Mouse (Mus musculus) liver, embryonic 13.5 days (tissue): Measurements from ENCODE around the gene Mob1a. TPM values are rescaled to one million over a fixed set of nuclear protein-coding genes. Genes with fewer than 3 reads are reported as not detected.

Experiments used
- ATAC-seq: fragments of 200-750 bp; cut with Nextera tagmentation; 2 replicates; pipeline ENCODE4 v1.8.0; 2017; ENCODE audit warnings: low read depth, mild to moderate bottlenecking, moderate number of reproducible peaks, moderate library complexity
- DNase-seq: peaks from one replicate; pipeline ENCODE4 v3.0.0; 2022
- H3K27ac ChIP-seq: fragments of 300-500 bp; sonication (generic); 2 replicates; pipeline ENCODE4 v1.5.1; 2015; ENCODE audit warnings: moderate library complexity, mild to moderate bottlenecking, inconsistent platforms
- H3K27me3 ChIP-seq: fragments of 300-500 bp; sonication (generic); 2 replicates; pipeline ENCODE4 v1.6.1; 2015; ENCODE audit warnings: mild to moderate bottlenecking, inconsistent platforms
- H3K36me3 ChIP-seq: fragments of 300-500 bp; sonication (generic); 2 replicates; pipeline ENCODE4 v1.6.1; 2015; ENCODE audit warnings: mild to moderate bottlenecking, inconsistent platforms
- H3K4me1 ChIP-seq: fragments of 300-500 bp; sonication (generic); replicated peaks from 2 replicates; pipeline ENCODE4 v1.6.1; 2015; ENCODE audit warnings: inconsistent platforms
- H3K4me2 ChIP-seq: fragments of 300-500 bp; sonication (generic); 2 replicates; pipeline ENCODE4 v1.6.1; 2015; ENCODE audit warnings: inconsistent platforms, mild to moderate bottlenecking, moderate library complexity
- H3K4me3 ChIP-seq: fragments of 300-500 bp; sonication (generic); replicated peaks from 2 replicates; pipeline ENCODE4 v1.5.1; 2015; ENCODE audit warnings: mild to moderate bottlenecking, inconsistent platforms
- H3K9ac ChIP-seq: fragments of 300-500 bp; sonication (generic); 2 replicates; pipeline ENCODE4 v1.6.1; 2015; ENCODE audit warnings: mild to moderate bottlenecking, inconsistent platforms
- H3K9me3 ChIP-seq: fragments of 300-500 bp; sonication (generic); replicated peaks from 2 replicates; pipeline ENCODE4 v1.6.1; 2016; ENCODE audit warnings: inconsistent platforms
- WGBS: fragments of 180-500 bp; shearing (Covaris S2); methylation state at CpG from one replicate; pipeline ENCODE4 v1.1.7; 2015; ENCODE audit not compliant: insufficient replicate concordance; 5-methylcytosine and 5-hydroxymethylcytosine counted together
- polyA plus RNA-seq: library from polyadenylated mRNA; unstranded; fragments of >200 nt; fragmentation: Nextera tagmentation; extraction: Ambion mirVana; gene quantifications from 2 replicates; pipeline ENCODE4 v1.2.1, GENCODE M21; 2015

Gene Mob1a
- polyA plus RNA-seq, 1 experiment from 2014 or later: 36.9 TPM

DNA sequence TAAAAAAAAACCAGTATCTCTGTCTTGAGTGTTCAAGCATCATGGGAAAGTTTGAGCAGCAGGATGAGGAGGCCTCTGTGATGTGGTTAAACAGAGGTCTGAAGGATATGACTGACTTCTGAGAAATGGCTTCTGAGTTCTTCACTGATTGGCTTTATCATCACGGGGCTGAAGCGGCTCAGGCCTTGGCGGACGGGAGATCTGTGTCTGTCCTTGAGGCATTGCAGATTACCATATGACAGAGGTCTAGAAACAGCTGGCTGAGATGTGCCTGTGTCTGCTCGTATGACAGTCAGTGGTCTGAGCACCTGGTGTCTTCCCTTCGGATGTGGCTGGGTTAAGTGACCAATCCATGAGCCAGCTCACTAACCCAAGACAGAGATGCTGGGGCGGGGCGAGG lies 13.3 kb upstream of the Mob1a start:
- Histone ChIP-seq H3K4me1 (peaks cover 65% of the 10 kb centered on the region), H3K27ac (peak overlapping the region; percentile 92), H3K27me3 (no peaks in the 10 kb centered on the region), H3K9ac (peak overlapping the region; percentile 55), H3K4me3 (no peak overlapping the region), H3K9me3 (no peaks in the 10 kb centered on the region), H3K36me3 (peaks cover 65% of the 10 kb centered on the region), H3K4me2 (peak overlapping the region; percentile 52)
- WGBS: 37% methylated on average over 8 of the region's 8 CpGs
- peak; percentile 71 for ATAC-seq
- DNase-seq: peak; percentile 77

GRCm38 (mm10) chr6:83315293-83315692 lies 10.5 kb upstream of the Mob1a start:
- H3K4me1 ChIP-seq: peaks cover 70% of the 10 kb centered on the region
- ATAC-seq (no peak), DNase-seq (no peak)
- H3K27me3 ChIP-seq: no peaks in the 10 kb centered on the region
- H3K4me3 ChIP-seq: peak overlapping the region; percentile 83
- peak overlapping the region; percentile 88 for H3K9ac ChIP-seq
- H3K9me3 ChIP-seq: no peaks in the 10 kb centered on the region
- H3K4me2 ChIP-seq: peak overlapping the region; percentile 81
- peak overlapping the region; percentile 92 for H3K27ac ChIP-seq
- H3K36me3 ChIP-seq: peaks cover 39% of the 10 kb centered on the region

DNA sequence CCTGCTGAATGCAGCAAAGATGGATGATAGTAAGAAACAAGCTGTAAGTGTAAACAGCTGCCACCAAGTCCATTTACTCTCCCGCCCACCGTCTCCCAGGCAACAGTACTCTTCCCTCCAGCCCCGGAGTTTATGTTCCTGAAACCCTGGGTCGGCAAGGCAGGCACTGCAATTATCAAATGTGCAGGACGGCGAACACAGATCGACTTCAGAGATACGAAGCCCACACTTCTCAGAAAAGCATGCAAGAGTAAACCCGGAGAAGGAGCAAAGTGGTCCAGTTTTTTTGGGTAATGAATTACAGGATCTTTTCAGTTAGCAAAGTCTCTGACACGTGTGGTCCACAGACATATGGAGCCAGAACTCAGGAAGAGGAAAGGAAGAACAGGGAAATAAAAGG lies 9.8 kb upstream of the Mob1a start:
- ATAC-seq (no peak), DNase-seq (peak; percentile 69)
- H3K4me1 ChIP-seq: peaks cover 64% of the 10 kb centered on the region
- 3% methylated on average over 10 of the region's 10 CpGs for WGBS
- no peaks in the 10 kb centered on the region for H3K27me3 ChIP-seq
- peak overlapping the region; percentile 83 for H3K4me3 ChIP-seq
- H3K36me3 ChIP-seq: peaks cover 31% of the 10 kb centered on the region
- H3K27ac ChIP-seq: peak overlapping the region; percentile 92
- no peaks in the 10 kb centered on the region for H3K9me3 ChIP-seq
- peak overlapping the region; percentile 81 for H3K4me2 ChIP-seq
- H3K9ac ChIP-seq: peak overlapping the region; percentile 88

DNA sequence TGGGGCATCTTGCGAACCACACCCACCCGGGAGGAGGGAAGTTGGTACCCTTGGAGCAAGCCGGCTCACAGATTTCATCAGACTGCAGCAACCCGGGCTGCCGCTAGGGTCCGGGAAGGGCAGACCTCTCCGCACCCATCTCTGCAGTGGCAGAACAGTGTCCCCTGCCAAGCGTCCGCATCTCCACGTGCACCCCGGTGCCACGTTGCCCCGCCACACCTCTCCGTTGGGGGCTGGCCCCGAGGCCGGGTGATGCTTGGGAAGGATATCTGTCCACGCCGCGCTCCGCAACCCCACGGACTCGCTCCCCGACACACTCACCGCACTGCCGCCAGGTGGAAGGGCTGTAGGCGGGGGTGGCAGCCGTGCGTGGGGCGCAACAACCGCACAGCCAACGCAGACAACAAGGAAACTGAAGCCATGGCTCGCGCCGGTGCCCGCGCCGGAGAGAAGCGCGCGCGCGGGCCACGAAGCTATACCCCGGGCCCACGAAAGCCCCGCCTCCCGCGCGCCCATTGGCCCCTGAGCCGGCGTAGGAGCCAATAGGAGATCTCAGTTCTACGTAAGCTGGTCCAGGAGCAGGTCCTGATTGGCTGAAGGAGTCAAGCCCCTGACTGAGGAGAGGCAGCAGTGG lies 8.6 kb upstream of the Mob1a start:
- H3K4me1 ChIP-seq: peaks cover 52% of the 10 kb centered on the region
- H3K4me2 ChIP-seq: peak overlapping the region; percentile 81
- under 1% methylated on average over 52 of the region's 52 CpGs for WGBS
- DNase-seq: peak; percentile 88
- H3K36me3 ChIP-seq: peaks cover 19% of the 10 kb centered on the region
- peak overlapping the region; percentile 83 for H3K4me3 ChIP-seq
- peak overlapping the region; percentile 88 for H3K9ac ChIP-seq
- H3K9me3 ChIP-seq: no peaks in the 10 kb centered on the region
- ATAC-seq: peak; percentile 93
- peak overlapping the region; percentile 92 for H3K27ac ChIP-seq
- H3K27me3 ChIP-seq: no peaks in the 10 kb centered on the region

DNA sequence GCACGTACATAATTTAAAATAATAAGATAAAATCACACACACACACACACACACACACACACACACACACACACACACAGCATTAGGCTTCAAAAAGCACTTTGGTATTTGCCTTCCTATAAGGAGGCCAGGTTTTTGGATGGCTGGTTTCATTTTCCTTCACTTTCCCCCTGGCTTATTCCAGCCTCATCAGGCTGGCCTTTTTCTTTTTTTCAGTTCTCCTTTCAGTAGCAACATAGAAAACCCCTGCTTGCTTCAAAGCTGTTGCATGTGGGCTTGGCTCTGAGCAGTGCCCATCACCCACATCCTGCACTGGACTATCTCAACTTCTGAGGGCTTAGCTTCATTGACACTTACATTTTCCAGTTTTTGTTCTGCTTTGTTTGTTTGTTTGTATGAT lies 3.9 kb upstream of the Mob1a start:
- Histone ChIP-seq H3K9me3 (no peaks in the 10 kb centered on the region), H3K36me3 (0 out of 2 replicates have a peak, but pooled peaks cover 8% of the 10 kb centered on the region), H3K4me1 (peaks cover 34% of the 10 kb centered on the region), H3K4me3 (no peak overlapping the region), H3K4me2 (no peak overlapping the region), H3K27ac (no peak overlapping the region; the same call in 1 of the 2 replicates), H3K27me3 (no peaks in the 10 kb centered on the region), H3K9ac (no peak overlapping the region)
- DNase-seq (no peak), ATAC-seq (no peak)
- 63% methylated on average over 1 of the region's 1 CpGs for WGBS

GRCm38 (mm10) chr6:83322794-83323193 lies 3.0 kb upstream of the Mob1a start:
- Histone ChIP-seq H3K4me2 (no peak overlapping the region), H3K9ac (no peak overlapping the region)

GRCm38 (mm10) chr6:83323652-83324419 lies 2.0 kb upstream of the Mob1a start:
- H3K4me2 ChIP-seq: peak overlapping the region; percentile 88
- H3K27ac ChIP-seq: peak overlapping the region; percentile 53
- WGBS: 43% methylated on average over 8 of the region's 8 CpGs
- DNase-seq: no peak
- H3K36me3 ChIP-seq: peaks cover 17% of the 10 kb centered on the region
- ATAC-seq: no peak
- peak overlapping the region; percentile 47 for H3K9ac ChIP-seq
- H3K4me3 ChIP-seq: peak overlapping the region; percentile 9; the same call in 1 of the 2 replicates
- H3K27me3 ChIP-seq: no peaks in the 10 kb centered on the region
- H3K4me1 ChIP-seq: peaks cover 44% of the 10 kb centered on the region
- H3K9me3 ChIP-seq: no peaks in the 10 kb centered on the region

More at GRCm38 (mm10) chr6:83322794-83323193, 3.0 kb upstream of the Mob1a start:
- Histone ChIP-seq H3K9me3 (no peaks in the 10 kb centered on the region), H3K27ac (peak overlapping the region; percentile 23; the same call in 1 of the 2 replicates), H3K4me1 (peaks cover 38% of the 10 kb centered on the region), H3K36me3 (peaks cover 10% of the 10 kb centered on the region), H3K4me3 (no peak overlapping the region), H3K27me3 (no peaks in the 10 kb centered on the region)
- no peak for DNase-seq
- WGBS: 69% methylated on average over 2 of the region's 2 CpGs
- ATAC-seq: no peak

DNA sequence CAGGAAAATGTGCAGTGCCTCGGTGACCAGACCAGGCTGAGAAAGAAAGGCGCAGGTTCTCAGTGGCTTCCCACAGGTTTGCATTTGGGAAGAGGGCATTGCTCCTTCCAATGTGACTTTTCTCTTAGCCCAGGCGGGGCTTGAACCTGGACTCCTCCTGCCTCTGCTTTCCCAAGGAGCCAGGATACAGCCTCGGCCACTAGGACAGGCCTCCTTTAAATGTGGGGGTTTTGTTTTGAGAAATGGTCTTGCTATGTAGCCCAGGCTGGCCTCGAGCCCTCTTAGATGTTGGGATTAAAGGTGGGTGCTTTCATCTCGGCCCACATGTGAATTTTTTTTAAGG lies 549 bp downstream of the Mob1a start:
- peaks cover 42% of the 10 kb centered on the region for H3K36me3 ChIP-seq
- no peak for DNase-seq
- peak overlapping the region; percentile 95 for H3K9ac ChIP-seq
- peaks cover 46% of the 10 kb centered on the region for H3K4me1 ChIP-seq
- H3K4me3 ChIP-seq: peak overlapping the region; percentile 95
- H3K27me3 ChIP-seq: no peaks in the 10 kb centered on the region
- WGBS: 2% methylated on average over 6 of the region's 6 CpGs
- peak; percentile 27 for ATAC-seq
- no peaks in the 10 kb centered on the region for H3K9me3 ChIP-seq
- H3K27ac ChIP-seq: peak overlapping the region; percentile 97
- H3K4me2 ChIP-seq: peak overlapping the region; percentile 88

DNA sequence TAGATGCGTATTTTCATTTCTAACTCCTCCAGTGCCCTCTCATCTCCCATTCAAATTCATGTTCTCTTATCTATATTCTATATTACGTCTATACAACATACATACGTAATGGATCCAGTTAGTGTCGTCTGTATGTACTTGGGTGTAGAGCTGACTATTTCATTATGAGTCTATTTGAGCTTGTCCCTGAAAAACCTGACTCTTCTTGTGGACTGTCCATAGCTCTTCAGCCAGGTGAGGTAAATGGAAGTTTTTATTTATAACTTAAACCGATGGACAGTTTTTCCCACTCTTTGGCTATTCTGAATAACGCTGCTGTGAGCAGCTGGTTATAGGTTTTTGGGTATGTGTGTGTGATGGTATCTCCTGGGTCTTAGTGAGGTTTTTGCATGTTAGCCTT lies 945 bp downstream of the Mob1a start:
- Histone ChIP-seq H3K9me3 (no peaks in the 10 kb centered on the region), H3K27ac (peak overlapping the region; percentile 97), H3K4me3 (peak overlapping the region; percentile 95), H3K27me3 (no peaks in the 10 kb centered on the region), H3K4me1 (peaks cover 46% of the 10 kb centered on the region), H3K9ac (peak overlapping the region; percentile 95), H3K4me2 (peak overlapping the region; percentile 88), H3K36me3 (peaks cover 46% of the 10 kb centered on the region)
- DNase-seq: no peak
- no peak for ATAC-seq
- WGBS: 25% methylated on average over 6 of the region's 6 CpGs

GRCm38 (mm10) chr6:83327591-83328190 lies 1.9 kb downstream of the Mob1a start:
- H3K4me3 ChIP-seq: peak overlapping the region; percentile 95
- H3K9ac ChIP-seq: peak overlapping the region; percentile 95
- no peak for ATAC-seq
- H3K9me3 ChIP-seq: no peaks in the 10 kb centered on the region
- H3K4me2 ChIP-seq: peak overlapping the region; percentile 88
- no peak for DNase-seq
- no peak overlapping the region for H3K27ac ChIP-seq
- no peaks in the 10 kb centered on the region for H3K27me3 ChIP-seq
- peaks cover 55% of the 10 kb centered on the region for H3K36me3 ChIP-seq
- 91% methylated on average over 3 of the region's 3 CpGs for WGBS
- H3K4me1 ChIP-seq: peaks cover 43% of the 10 kb centered on the region

GRCm38 (mm10) chr6:83341387-83341786 lies 15.6 kb downstream of the Mob1a start:
- Histone ChIP-seq H3K4me1 (no peaks in the 10 kb centered on the region), H3K27me3 (no peaks in the 10 kb centered on the region), H3K9me3 (no peaks in the 10 kb centered on the region), H3K36me3 (peaks cover 74% of the 10 kb centered on the region), H3K4me3 (no peak overlapping the region), H3K4me2 (no peak overlapping the region), H3K9ac (no peak overlapping the region), H3K27ac (no peak overlapping the region)
- DNase-seq (no peak), ATAC-seq (no peak)
- WGBS: 76% methylated on average over 3 of the region's 3 CpGs
